Mouse (Mus musculus): Measurements from ENCODE around the gene Rab10. TPM values are rescaled to one million over a fixed set of nuclear protein-coding genes. Genes with fewer than 3 reads are reported as not detected.

The Rab10 gene
- polyA plus RNA-seq, 1 experiment from 2014 or later, result 118 TPM

Other genes with a start within 250 kb of the Rab10 start
- 24.0 and 25.7 TPM in 2 replicates for gene Kif3c, start 55.2 kb upstream of the Rab10 start, polyA plus RNA-seq (2014; fragmentation: Nextera tagmentation; extraction: Ambion mirVana)
- gene Asxl2, start 116.9 kb upstream of the Rab10 start, polyA plus RNA-seq (2014; fragmentation: Nextera tagmentation; extraction: Ambion mirVana), result 13.8 and 17.1 TPM in 2 replicates